Mouse (Mus musculus) lung, postnatal 0 days (tissue): ENCODE results near the gene Klkb1.

ENCODE experiments used
- CTCF ChIP-seq: IDR thresholded peaks from 2 replicates; pipeline ENCODE4 v1.5.1; 2016; ENCODE audit warnings: antibody characterized with exemption, mild to moderate bottlenecking
- EP300 ChIP-seq: IDR thresholded peaks from 2 replicates; pipeline ENCODE4 v1.6.1; 2016; ENCODE audit warnings: antibody characterized with exemption, mild to moderate bottlenecking, control low read depth

GRCm38 (mm10) chr8:45333493-45333892 is 38.8 kb upstream of the Klkb1 start:
- TF ChIP-seq EP300: no peak
- no peak for TF ChIP-seq CTCF
